Mouse (Mus musculus) granulocyte monocyte progenitor cell, adult 5-6 weeks (primary cell): Measurements from ENCODE around the gene Sec31b. TPM values are rescaled to one million over a fixed set of nuclear protein-coding genes. Genes with fewer than 3 reads are reported as not detected.

Experiments used
- ATAC-seq: replicated peaks from 2 replicates; pipeline ENCODE4 v1.8.0; 2016; ENCODE audit warnings: mild to moderate bottlenecking, moderate TSS enrichment, inconsistent platforms; ENCODE audit not compliant: poor library complexity, severe bottlenecking
- total RNA-seq, 2 experiments: library from RNA; stranded (forward) in 1 of 2; stranded (reverse) in 1 of 2; fragments of 200-712, 200-1000 nt in 1 of 2; fragments of >200 nt in 1 of 2; fragmentation: Nextera tagmentation in 1 of 2; gene quantifications; 2 replicates each; pipeline ENCODE4 v1.2.3; 2014 to 2017

Gene Sec31b
- total RNA-seq, 2 experiments from 2014 or later: 0.62 to 0.67 TPM

GRCm38 (mm10) chr19:44496511-44496910 lies 49.2 kb downstream of the Sec31b start:
- ATAC-seq: peak; percentile 61

GRCm38 (mm10) chr19:44493128-44493527 lies 52.5 kb downstream of the Sec31b start, which contains the start of gene Wnt8b:
Gene Wnt8b (plus strand): TSS chr19:44493472.
- no peak for ATAC-seq

GRCm38 (mm10) chr19:44487266-44487665 lies 58.4 kb downstream of the Sec31b start:
- peak; percentile 100 for ATAC-seq

- ATAC-seq: no peak
Observed at GRCm38 (mm10) chr19:44476541-44476940, 69.1 kb downstream of the Sec31b start.

- ATAC-seq: no peak
Observed at GRCm38 (mm10) chr19:44475268-44475667, 70.4 kb downstream of the Sec31b start.

- ATAC-seq: peak; percentile 93
Observed at GRCm38 (mm10) chr19:44474158-44474557, 71.5 kb downstream of the Sec31b start.

Other genes with a start within 250 kb of the Sec31b start
- gene Scd4, start 212.8 kb downstream of the Sec31b start, total RNA-seq (2014; fragmentation: Nextera tagmentation): not detected in 2 replicates
- gene Scd4, start 212.8 kb downstream of the Sec31b start, total RNA-seq (2017): 0.22 TPM in 1 of 2 replicates, not detected in the other
- gene Scd1, start 138.0 kb downstream of the Sec31b start, total RNA-seq (2014; fragmentation: Nextera tagmentation): 0.41 TPM in 1 of 2 replicates, not detected in the other
- gene Scd1, start 138.0 kb downstream of the Sec31b start, total RNA-seq (2017): not detected in 2 replicates
- gene Wnt8b, start 52.4 kb downstream of the Sec31b start, total RNA-seq (2014; fragmentation: Nextera tagmentation): not detected in 2 replicates
- not detected in 2 replicates for gene Wnt8b, start 52.4 kb downstream of the Sec31b start, total RNA-seq (2017)
- gene Gm20538, start 7.0 kb upstream of the Sec31b start, total RNA-seq (2014; fragmentation: Nextera tagmentation): not detected in 2 replicates
- not detected in 2 replicates for gene Gm20538, start 7.0 kb upstream of the Sec31b start, total RNA-seq (2017)
- gene Ndufb8, start 9.6 kb upstream of the Sec31b start, total RNA-seq (2014; fragmentation: Nextera tagmentation): 424 and 454 TPM in 2 replicates
- 298 and 303 TPM in 2 replicates for gene Ndufb8, start 9.6 kb upstream of the Sec31b start, total RNA-seq (2017)
- 8.5 and 9.5 TPM in 2 replicates for gene Hif1an, start 17.0 kb upstream of the Sec31b start, total RNA-seq (2014; fragmentation: Nextera tagmentation)
- gene Hif1an, start 17.0 kb upstream of the Sec31b start, total RNA-seq (2017): 4.8 and 9.9 TPM in 2 replicates
- not detected in 2 replicates for gene Pax2, start 210.2 kb upstream of the Sec31b start, total RNA-seq (2014; fragmentation: Nextera tagmentation)
- not detected in 2 replicates for gene Pax2, start 210.2 kb upstream of the Sec31b start, total RNA-seq (2017)